Mouse (Mus musculus): ENCODE results near the gene Ing5. TPM values are rescaled to one million over a fixed set of nuclear protein-coding genes. Genes with fewer than 3 reads are reported as not detected.
"Not testable (repeated sequence)": the region's sequence is repeated elsewhere in the genome, so short reads cannot be mapped to it uniquely, and the experiment has no call there.

Gene Ing5
- polyA plus RNA-seq, 1 experiment, result 7.5 TPM

DNA sequence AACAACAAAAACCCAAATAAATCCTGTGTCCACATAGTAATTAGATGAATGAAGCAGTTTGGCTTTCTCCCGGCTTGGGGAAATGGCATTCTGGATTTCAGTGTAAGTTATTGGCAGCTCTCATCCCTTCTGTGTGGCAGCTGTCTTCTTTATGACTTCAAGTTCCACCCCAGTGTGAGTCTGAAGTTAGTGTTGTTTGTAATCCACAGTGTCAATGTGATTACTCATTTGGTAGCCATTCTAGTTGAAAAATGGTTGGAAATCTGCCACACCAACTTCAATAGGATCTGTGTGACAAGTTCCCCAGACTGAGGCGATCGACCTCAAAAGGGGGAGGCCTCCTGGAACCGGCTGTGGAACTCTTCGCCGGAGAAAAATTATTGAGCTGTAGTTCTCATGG is 53.6 kb downstream of the Ing5 start:
- 26% methylated on average over 6 of the region's 6 CpGs for WGBS
- DNase-seq, result no peak
- H3K27ac ChIP-seq (ENCODE audit: insufficient read depth, low read length), result no peak overlapping the region
- no peaks in the 10 kb centered on the region for H3K4me1 ChIP-seq (ENCODE audit: control insufficient read depth, insufficient read depth, low read length)
- no peak overlapping the region for H3K4me3 ChIP-seq (replicated peaks; ENCODE audit: insufficient read depth, low read depth, low read length)
- no peak for TF ChIP-seq CTCF (IDR thresholded peaks at IDR 0.05; ENCODE audit: borderline replicate concordance, insufficient read depth, low read depth, low read length)
- no peak for TF ChIP-seq POLR2A (IDR thresholded peaks at IDR 0.05; ENCODE audit: borderline replicate concordance, insufficient read depth, low read length)
- no peaks in the 10 kb centered on the region for H3K27me3 ChIP-seq (ENCODE audit: control insufficient read depth, insufficient read depth, low read length)

DNA sequence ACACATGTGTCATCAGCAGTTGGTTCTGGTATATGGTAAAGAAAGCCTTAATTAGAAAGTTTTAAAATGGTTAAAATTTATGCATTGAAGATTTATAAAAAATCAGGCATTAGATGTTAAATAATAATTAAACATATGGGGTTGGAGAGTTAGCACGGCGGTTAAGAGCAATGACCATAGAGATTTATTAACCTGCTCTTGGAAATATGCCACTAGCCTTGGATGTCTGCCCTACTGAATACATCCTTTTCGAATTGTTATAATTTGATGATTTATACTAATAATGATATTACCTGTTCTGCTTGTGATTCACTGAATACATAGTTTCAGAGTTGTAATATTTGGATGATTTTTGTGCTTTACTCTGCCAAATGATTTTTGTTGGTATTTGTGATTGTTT is 54.2 kb downstream of the Ing5 start:
- Histone ChIP-seq H3K27ac (ENCODE audit: insufficient read depth, low read length) (no peak overlapping the region), H3K4me3 (replicated peaks; ENCODE audit: insufficient read depth, low read depth, low read length) (no peak overlapping the region), H3K4me1 (ENCODE audit: control insufficient read depth, insufficient read depth, low read length) (no peaks in the 10 kb centered on the region), H3K27me3 (ENCODE audit: control insufficient read depth, insufficient read depth, low read length) (no peaks in the 10 kb centered on the region)
- no peak for DNase-seq
- TF ChIP-seq POLR2A (IDR thresholded peaks at IDR 0.05; ENCODE audit: borderline replicate concordance, insufficient read depth, low read length) (no peak), CTCF (IDR thresholded peaks at IDR 0.05; ENCODE audit: borderline replicate concordance, insufficient read depth, low read depth, low read length) (no peak)
- 16% methylated on average over 3 of the region's 3 CpGs for WGBS

DNA sequence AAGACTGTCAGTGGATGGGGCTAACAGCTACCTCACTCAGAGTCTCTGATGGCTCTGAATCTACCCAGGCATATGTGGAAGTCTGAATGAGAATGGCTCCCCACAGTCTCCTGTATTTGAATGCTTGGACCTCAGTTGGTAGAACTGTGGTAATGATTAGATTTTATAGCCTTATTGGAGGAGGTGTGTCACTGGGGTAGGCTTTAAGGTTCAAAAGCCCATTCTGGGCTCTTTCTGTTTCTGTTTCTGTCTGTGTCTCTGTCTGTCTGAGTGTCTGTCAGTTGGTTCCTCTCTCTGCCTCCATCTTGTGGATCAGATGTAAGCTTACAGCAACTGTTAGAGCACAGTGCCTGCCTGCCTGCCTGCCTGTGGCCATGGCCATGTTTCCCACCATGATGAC is 55.9 kb downstream of the Ing5 start:
- Histone ChIP-seq H3K4me3 (replicated peaks; ENCODE audit: insufficient read depth, low read depth, low read length) (no peak overlapping the region), H3K27me3 (ENCODE audit: control insufficient read depth, insufficient read depth, low read length) (no peaks in the 10 kb centered on the region), H3K4me1 (ENCODE audit: control insufficient read depth, insufficient read depth, low read length) (no peaks in the 10 kb centered on the region), H3K27ac (ENCODE audit: insufficient read depth, low read length) (no peak overlapping the region)
- DNase-seq, result no peak
- TF ChIP-seq POLR2A (IDR thresholded peaks at IDR 0.05; ENCODE audit: borderline replicate concordance, insufficient read depth, low read length), result no peak
- no peak for TF ChIP-seq CTCF (IDR thresholded peaks at IDR 0.05; ENCODE audit: borderline replicate concordance, insufficient read depth, low read depth, low read length)

DNA sequence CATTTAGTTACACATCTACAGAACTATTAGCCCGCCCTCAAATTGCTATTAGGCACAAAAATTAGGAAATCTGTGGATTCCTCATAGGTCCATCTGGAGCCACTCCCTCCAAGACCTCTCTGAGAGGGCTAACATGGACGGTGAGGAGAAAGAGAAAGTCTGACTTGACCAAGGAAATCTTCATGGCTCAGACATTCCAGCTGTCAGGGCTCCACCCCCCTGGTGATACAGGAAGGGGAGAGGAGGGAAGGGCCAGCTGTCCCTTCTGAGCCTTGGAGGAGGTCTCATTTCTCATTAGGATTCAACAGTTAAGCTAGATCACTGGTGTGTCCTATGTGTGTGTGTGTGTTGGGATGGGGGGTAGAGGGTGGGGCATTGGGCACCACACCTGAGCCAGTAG is 57.3 kb downstream of the Ing5 start, which contains the start of gene Gal3st2:
TSS of gene Gal3st2 (plus strand) at position 259 of the 400 bp plus-strand sequence.
- WGBS, result 60% methylated on average over 2 of the region's 2 CpGs
- not testable (repeated sequence) for H3K4me3 ChIP-seq (replicated peaks; ENCODE audit: insufficient read depth, low read depth, low read length); H3K4me1 ChIP-seq (ENCODE audit: control insufficient read depth, insufficient read depth, low read length); DNase-seq; H3K27me3 ChIP-seq (ENCODE audit: control insufficient read depth, insufficient read depth, low read length); H3K27ac ChIP-seq (ENCODE audit: insufficient read depth, low read length)

Other genes starting within 250 kb of the Ing5 start
- gene Stk25, start 145.3 kb upstream of the Ing5 start, polyA plus RNA-seq (2012; rRNA removed), result 291 and 305 TPM in 2 replicates
- gene Bok, start 118.3 kb upstream of the Ing5 start, polyA plus RNA-seq (2012; rRNA removed), result 20.6 and 21.2 TPM in 2 replicates
- gene Atg4b, start 52.5 kb upstream of the Ing5 start, polyA plus RNA-seq (2012; rRNA removed), result 65.8 and 72.0 TPM in 2 replicates
- 39.8 and 41.7 TPM in 2 replicates for gene Thap4, start 49.1 kb upstream of the Ing5 start, polyA plus RNA-seq (2012; rRNA removed)
- gene Dtymk, start 2.0 kb upstream of the Ing5 start, polyA plus RNA-seq (2012; rRNA removed), result 96.5 and 100 TPM in 2 replicates
- 16.7 and 18.2 TPM in 2 replicates for gene D2hgdh, start 20.9 kb downstream of the Ing5 start, polyA plus RNA-seq (2012; rRNA removed)
- not detected in 2 replicates for gene Gal3st2, start 57.3 kb downstream of the Ing5 start, polyA plus RNA-seq (2012; rRNA removed)
- gene Gal3st2b, start 114.3 kb downstream of the Ing5 start, polyA plus RNA-seq (2012; rRNA removed), result 0.11 TPM in 1 of 2 replicates, not detected in the other
- gene Gal3st2c, start 186.5 kb downstream of the Ing5 start, polyA plus RNA-seq (2012; rRNA removed), result not detected in 2 replicates
- gene Neu4, start 216.5 kb downstream of the Ing5 start, polyA plus RNA-seq (2012; rRNA removed), result 5.4 and 5.9 TPM in 2 replicates
- gene Pdcd1, start 248.6 kb downstream of the Ing5 start, polyA plus RNA-seq (2012; rRNA removed), result 0.07 TPM in 1 of 2 replicates, not detected in the other